In genomic region chr11:82931161-82931560, GRCm38 (mm10) we compare ENCODE assay signal across 10 mouse cellular contexts. TPM values are rescaled to one million over a fixed set of nuclear protein-coding genes. Genes with fewer than 3 reads are reported as not detected.
DNase-seq lines count a peak whose midpoint lies in the region; ATAC-seq and TF ChIP-seq lines count a peak whose summit lies in the region.
"Not testable (repeated sequence)": the region's sequence is repeated elsewhere in the genome, so short reads cannot be mapped to it uniquely, and the experiment has no call there.
"Had no signal": no experiment of that assay in that cellular context is flagged by ENCODE, and none has a peak within 500 bp of the region (broad histone marks: within the 10 kb centered on the region; RNA-seq: fewer than 3 reads in every experiment).

No protein-coding gene starts in this region.

- not testable (repeated sequence) for TF ChIP-seq CTCF in forebrain, postnatal 0 days (IDR thresholded peaks at IDR 0.05; ENCODE audit: low read depth); stomach, postnatal 0 days (IDR thresholded peaks at IDR 0.05; ENCODE audit: low read depth)

- not testable (repeated sequence) for ATAC-seq in embryonic facial prominence, embryonic 11.5 days (replicated peaks; ENCODE audit: insufficient number of reproducible peaks, low FRiP score, low TSS enrichment, low read depth); forebrain, postnatal 0 days; hindbrain, embryonic 11.5 days (ENCODE audit: low FRiP score); kidney, embryonic 14.5 days (ENCODE audit: low FRiP score, low TSS enrichment); limb, embryonic 14.5 days (ENCODE audit: low FRiP score, low read depth); lung, embryonic 15.5 days (ENCODE audit: borderline replicate concordance, extremely low read depth, low FRiP score, low TSS enrichment); neural tube, embryonic 11.5 days (ENCODE audit: insufficient read depth, low FRiP score, low TSS enrichment); stomach, postnatal 0 days (ENCODE audit: low FRiP score, low TSS enrichment)

- not testable (repeated sequence) for H3K36me3 ChIP-seq in embryonic facial prominence, embryonic 11.5 days (replicated peaks; ENCODE audit: control insufficient read depth, insufficient read depth, low read depth, low read length); forebrain, postnatal 0 days (ENCODE audit: insufficient read depth); hindbrain, embryonic 11.5 days (ENCODE audit: control insufficient read depth, insufficient read depth, low read length); kidney, embryonic 14.5 days (ENCODE audit: control insufficient read depth, insufficient read depth, low read length); limb, embryonic 14.5 days (ENCODE audit: control insufficient read depth, insufficient read depth, low read length); lung, embryonic 15.5 days; neural tube, embryonic 11.5 days (ENCODE audit: control insufficient read depth, insufficient read depth, low read length); stomach, postnatal 0 days (ENCODE audit: control insufficient read depth, insufficient read depth, low read length)

- H3K4me3 ChIP-seq in embryonic facial prominence, embryonic 11.5 days (ENCODE audit: low read depth, low read length), result peak overlapping the region; percentile 46
- peak overlapping the region; percentile 46 for H3K4me3 ChIP-seq in forebrain, postnatal 0 days (ENCODE audit: low read depth, low read length)
- peak overlapping the region; percentile 47 for H3K4me3 ChIP-seq in hindbrain, embryonic 11.5 days (ENCODE audit: low read depth, low read length)
- peak overlapping the region; percentile 51 for H3K4me3 ChIP-seq in kidney, embryonic 14.5 days (ENCODE audit: low read length)
- peak overlapping the region; percentile 45 for H3K4me3 ChIP-seq in limb, embryonic 14.5 days (replicated peaks; ENCODE audit: low read length)
- peak overlapping the region; percentile 50 for H3K4me3 ChIP-seq in lung, embryonic 15.5 days
- H3K4me3 ChIP-seq in neural tube, embryonic 11.5 days (ENCODE audit: low read depth, low read length), result peak overlapping the region; percentile 46
- peak overlapping the region; percentile 50 for H3K4me3 ChIP-seq in stomach, postnatal 0 days (ENCODE audit: low read depth, low read length)

- H3K27me3 ChIP-seq in embryonic facial prominence, embryonic 11.5 days (ENCODE audit: control insufficient read depth, insufficient read depth, low read length), result peaks cover 40% of the 10 kb centered on the region
- peaks cover 37% of the 10 kb centered on the region for H3K27me3 ChIP-seq in forebrain, postnatal 0 days (ENCODE audit: insufficient read depth, low read length)
- H3K27me3 ChIP-seq in hindbrain, embryonic 11.5 days (ENCODE audit: control insufficient read depth, insufficient read depth, low read length), result peaks cover 54% of the 10 kb centered on the region
- peaks cover 47% of the 10 kb centered on the region for H3K27me3 ChIP-seq in kidney, embryonic 14.5 days (ENCODE audit: control insufficient read depth, insufficient read depth, low read length)
- peaks cover 69% of the 10 kb centered on the region for H3K27me3 ChIP-seq in limb, embryonic 14.5 days (ENCODE audit: control insufficient read depth, insufficient read depth, low read length)
- H3K27me3 ChIP-seq in lung, embryonic 15.5 days, result peaks cover 63% of the 10 kb centered on the region
- peaks cover 53% of the 10 kb centered on the region for H3K27me3 ChIP-seq in neural tube, embryonic 11.5 days (ENCODE audit: control insufficient read depth, insufficient read depth, low read length)
- not testable (repeated sequence) for H3K27me3 ChIP-seq in stomach, postnatal 0 days (ENCODE audit: control insufficient read depth, insufficient read depth, low read length)

- H3K4me1 ChIP-seq in embryonic facial prominence, embryonic 11.5 days (ENCODE audit: control insufficient read depth, insufficient read depth, low read length); forebrain, postnatal 0 days (ENCODE audit: insufficient read depth); hindbrain, embryonic 11.5 days (replicated peaks; ENCODE audit: control insufficient read depth, insufficient read depth, low read length); kidney, embryonic 14.5 days (ENCODE audit: control insufficient read depth, insufficient read depth, low read length); limb, embryonic 14.5 days (ENCODE audit: control insufficient read depth, insufficient read depth, low read length); lung, embryonic 15.5 days; neural tube, embryonic 11.5 days (ENCODE audit: control insufficient read depth, insufficient read depth, low read length); stomach, postnatal 0 days (replicated peaks; ENCODE audit: control insufficient read depth, insufficient read depth): not testable (repeated sequence)

- H3K27ac ChIP-seq in embryonic facial prominence, embryonic 11.5 days (replicated peaks; ENCODE audit: low read depth, low read length); forebrain, postnatal 0 days (ENCODE audit: low read depth, low read length); hindbrain, embryonic 11.5 days (ENCODE audit: low read depth, low read length); kidney, embryonic 14.5 days (ENCODE audit: low read depth, low read length); limb, embryonic 14.5 days (replicated peaks; ENCODE audit: low read depth, low read length); lung, embryonic 15.5 days; neural tube, embryonic 11.5 days (ENCODE audit: low read depth, low read length); stomach, postnatal 0 days (replicated peaks): not testable (repeated sequence)

- not testable (repeated sequence) for DNase-seq in embryonic facial prominence, embryonic 11.5 days (ENCODE audit: low spot score); limb, embryonic 14.5 days (ENCODE audit: low spot score); neural tube, embryonic 11.5 days (ENCODE audit: low spot score); stomach, postnatal 0 days (ENCODE audit: low spot score)
- DNase-seq in forebrain, postnatal 0 days, result peak; percentile 28
- peak; percentile 36 for DNase-seq in hindbrain, embryonic 11.5 days (ENCODE audit: low spot score)

- peak overlapping the region; percentile 82 for H3K4me2 ChIP-seq in embryonic facial prominence, embryonic 11.5 days (ENCODE audit: low read depth, low read length)
- H3K4me2 ChIP-seq in forebrain, postnatal 0 days (ENCODE audit: low read depth), result peak overlapping the region; percentile 98
- peak overlapping the region; percentile 98 for H3K4me2 ChIP-seq in hindbrain, embryonic 11.5 days (replicated peaks; ENCODE audit: low read depth, low read length)
- peak overlapping the region; percentile 87 for H3K4me2 ChIP-seq in kidney, embryonic 14.5 days (replicated peaks; ENCODE audit: low read depth, low read length)
- H3K4me2 ChIP-seq in limb, embryonic 14.5 days (replicated peaks; ENCODE audit: low read depth, low read length, severe bottlenecking), result peak overlapping the region; percentile 91
- H3K4me2 ChIP-seq in lung, embryonic 15.5 days, result peak overlapping the region; percentile 94
- peak overlapping the region; percentile 94 for H3K4me2 ChIP-seq in neural tube, embryonic 11.5 days (ENCODE audit: low read depth)
- peak overlapping the region; percentile 78 for H3K4me2 ChIP-seq in stomach, postnatal 0 days (replicated peaks; ENCODE audit: low read depth)

- not testable (repeated sequence) for TF ChIP-seq EP300 in stomach, postnatal 0 days (optimal IDR thresholded peaks at IDR 0.05)

- not testable (repeated sequence) for H3K9me3 ChIP-seq in embryonic facial prominence, embryonic 11.5 days (replicated peaks; ENCODE audit: control insufficient read depth, low read length); forebrain, postnatal 0 days (ENCODE audit: low read length); hindbrain, embryonic 11.5 days (ENCODE audit: control insufficient read depth, low read length); kidney, embryonic 14.5 days (ENCODE audit: control insufficient read depth, low read length); limb, embryonic 14.5 days (ENCODE audit: control insufficient read depth, low read length); lung, embryonic 15.5 days; neural tube, embryonic 11.5 days (ENCODE audit: control insufficient read depth, low read length); stomach, postnatal 0 days (ENCODE audit: control insufficient read depth, low read length)

- 1% methylated on average over 56 of the region's 63 CpGs for WGBS in embryonic facial prominence, embryonic 11.5 days
- 3% methylated on average over 53 of the region's 63 CpGs for WGBS in forebrain, postnatal 0 days
- 1% methylated on average over 45 of the region's 63 CpGs for WGBS in hindbrain, embryonic 11.5 days
- under 1% methylated on average over 59 of the region's 63 CpGs for WGBS in kidney, embryonic 14.5 days
- 1% methylated on average over 40 of the region's 63 CpGs for WGBS in limb, embryonic 14.5 days
- under 1% methylated on average over 54 of the region's 63 CpGs for WGBS in lung, embryonic 15.5 days
- WGBS in neural tube, embryonic 11.5 days, result under 1% methylated on average over 33 of the region's 63 CpGs
- 1% methylated on average over 44 of the region's 63 CpGs for WGBS in stomach, postnatal 0 days

- TF ChIP-seq POLR2A in limb, embryonic 14.5 days (IDR thresholded peaks at IDR 0.05; ENCODE audit: borderline replicate concordance, extremely low read depth, insufficient read depth, insufficient read length), result not testable (repeated sequence)

- 0 out of 2 replicates have a peak overlapping the region, but pooled peaks have one; percentile 2 for H3K9ac ChIP-seq in embryonic facial prominence, embryonic 11.5 days (replicated peaks; ENCODE audit: low read length)
- H3K9ac ChIP-seq in forebrain, postnatal 0 days, result peak overlapping the region; percentile 43
- H3K9ac ChIP-seq in hindbrain, embryonic 11.5 days (ENCODE audit: low read depth, low read length), result peak overlapping the region; percentile 45; the same call in 1 of the 2 replicates
- H3K9ac ChIP-seq in kidney, embryonic 14.5 days (ENCODE audit: low read depth, low read length), result peak overlapping the region; percentile 52; the same call in 1 of the 2 replicates
- H3K9ac ChIP-seq in limb, embryonic 14.5 days (ENCODE audit: low read depth, low read length, severe bottlenecking); stomach, postnatal 0 days (ENCODE audit: low read length): not testable (repeated sequence)
- peak overlapping the region; percentile 44 for H3K9ac ChIP-seq in lung, embryonic 15.5 days
- H3K9ac ChIP-seq in neural tube, embryonic 11.5 days (ENCODE audit: low read length), result 0 out of 2 replicates have a peak overlapping the region, but pooled peaks have one; percentile 6

RNA-seq across cellular contexts. Expression of gene Slfn5, which starts 20.0 kb away (rescaled TPM):
- 0.90 and 1.4 TPM in 2 replicates for polyA plus RNA-seq in embryonic facial prominence, embryonic 11.5 days (2014; fragmentation: Nextera tagmentation; extraction: Ambion mirVana)
- total RNA-seq in forebrain, postnatal 0 days (2014; rRNA removed), result 2.6 and 5.4 TPM in 2 replicates
- 1.5 and 2.4 TPM in 2 replicates for polyA plus RNA-seq in forebrain, postnatal 0 days (2015; fragmentation: Nextera tagmentation; extraction: Ambion mirVana)
- 0.85 and 1.3 TPM in 2 replicates for polyA plus RNA-seq in hindbrain, embryonic 11.5 days (2014; fragmentation: Nextera tagmentation; extraction: Ambion mirVana)
- polyA plus RNA-seq in kidney, embryonic 14.5 days (2014; fragmentation: Nextera tagmentation; extraction: Ambion mirVana), result 6.0 and 8.0 TPM in 2 replicates
- 1.0 and 1.3 TPM in 2 replicates for polyA plus RNA-seq in limb, embryonic 14.5 days (2012; rRNA removed)
- 1.6 and 2.1 TPM in 2 replicates for polyA plus RNA-seq in limb, embryonic 14.5 days (2014; fragmentation: Nextera tagmentation; extraction: Ambion mirVana)
- 2.6 and 4.2 TPM in 2 replicates for polyA plus RNA-seq in lung, embryonic 15.5 days (2015; fragmentation: Nextera tagmentation; extraction: Ambion mirVana)
- 0.74 and 0.86 TPM in 2 replicates for polyA plus RNA-seq in neural tube, embryonic 11.5 days (2014; fragmentation: Nextera tagmentation; extraction: Ambion mirVana)
- polyA plus RNA-seq in stomach, postnatal 0 days (2015; fragmentation: Nextera tagmentation; extraction: Ambion mirVana), result 2.6 TPM in 2 replicates

RNA-seq across cellular contexts. Expression of gene Unc45b, which starts 20.8 kb away (rescaled TPM):
- 2.6 and 2.9 TPM in 2 replicates for polyA plus RNA-seq in embryonic facial prominence, embryonic 11.5 days (2014; fragmentation: Nextera tagmentation; extraction: Ambion mirVana)
- 1.4 and 3.0 TPM in 2 replicates for total RNA-seq in forebrain, postnatal 0 days (2014; rRNA removed)
- 2.2 and 2.4 TPM in 2 replicates for polyA plus RNA-seq in forebrain, postnatal 0 days (2015; fragmentation: Nextera tagmentation; extraction: Ambion mirVana)
- polyA plus RNA-seq in hindbrain, embryonic 11.5 days (2014; fragmentation: Nextera tagmentation; extraction: Ambion mirVana), result 0.42 and 0.45 TPM in 2 replicates
- polyA plus RNA-seq in kidney, embryonic 14.5 days (2014; fragmentation: Nextera tagmentation; extraction: Ambion mirVana), result 2.4 and 2.5 TPM in 2 replicates
- polyA plus RNA-seq in limb, embryonic 14.5 days (2012; rRNA removed), result 17.8 and 17.9 TPM in 2 replicates
- polyA plus RNA-seq in limb, embryonic 14.5 days (2014; fragmentation: Nextera tagmentation; extraction: Ambion mirVana), result 16.9 and 24.7 TPM in 2 replicates
- polyA plus RNA-seq in lung, embryonic 15.5 days (2015; fragmentation: Nextera tagmentation; extraction: Ambion mirVana), result 10.7 and 11.2 TPM in 2 replicates
- 7.5 and 8.3 TPM in 2 replicates for polyA plus RNA-seq in neural tube, embryonic 11.5 days (2014; fragmentation: Nextera tagmentation; extraction: Ambion mirVana)
- polyA plus RNA-seq in stomach, postnatal 0 days (2015; fragmentation: Nextera tagmentation; extraction: Ambion mirVana), result 0.99 and 1.2 TPM in 2 replicates

RNA-seq across cellular contexts. Expression of gene Nle1, which starts 22.9 kb away (rescaled TPM):
- 23.2 and 33.7 TPM in 2 replicates for polyA plus RNA-seq in embryonic facial prominence, embryonic 11.5 days (2014; fragmentation: Nextera tagmentation; extraction: Ambion mirVana)
- total RNA-seq in forebrain, postnatal 0 days (2014; rRNA removed), result 31.5 and 34.9 TPM in 2 replicates
- 26.4 and 27.2 TPM in 2 replicates for polyA plus RNA-seq in forebrain, postnatal 0 days (2015; fragmentation: Nextera tagmentation; extraction: Ambion mirVana)
- polyA plus RNA-seq in hindbrain, embryonic 11.5 days (2014; fragmentation: Nextera tagmentation; extraction: Ambion mirVana), result 19.8 and 22.9 TPM in 2 replicates
- polyA plus RNA-seq in kidney, embryonic 14.5 days (2014; fragmentation: Nextera tagmentation; extraction: Ambion mirVana), result 32.2 and 33.7 TPM in 2 replicates
- 81.6 and 98.3 TPM in 2 replicates for polyA plus RNA-seq in limb, embryonic 14.5 days (2012; rRNA removed)
- polyA plus RNA-seq in limb, embryonic 14.5 days (2014; fragmentation: Nextera tagmentation; extraction: Ambion mirVana), result 30.0 and 35.0 TPM in 2 replicates
- 29.4 and 34.1 TPM in 2 replicates for polyA plus RNA-seq in lung, embryonic 15.5 days (2015; fragmentation: Nextera tagmentation; extraction: Ambion mirVana)
- polyA plus RNA-seq in neural tube, embryonic 11.5 days (2014; fragmentation: Nextera tagmentation; extraction: Ambion mirVana), result 28.8 and 29.9 TPM in 2 replicates
- 15.3 and 16.8 TPM in 2 replicates for polyA plus RNA-seq in stomach, postnatal 0 days (2015; fragmentation: Nextera tagmentation; extraction: Ambion mirVana)

RNA-seq across cellular contexts. Expression of gene Fndc8, which starts 39.2 kb away (rescaled TPM):
- 0.18 TPM in 1 of 2 replicates, not detected in the other for polyA plus RNA-seq in embryonic facial prominence, embryonic 11.5 days (2014; fragmentation: Nextera tagmentation; extraction: Ambion mirVana)
- not detected in 2 replicates for total RNA-seq in forebrain, postnatal 0 days (2014; rRNA removed)
- 0.06 and 0.29 TPM in 2 replicates for polyA plus RNA-seq in forebrain, postnatal 0 days (2015; fragmentation: Nextera tagmentation; extraction: Ambion mirVana)
- 0.09 and 0.22 TPM in 2 replicates for polyA plus RNA-seq in hindbrain, embryonic 11.5 days (2014; fragmentation: Nextera tagmentation; extraction: Ambion mirVana)
- 0.19 and 0.23 TPM in 2 replicates for polyA plus RNA-seq in kidney, embryonic 14.5 days (2014; fragmentation: Nextera tagmentation; extraction: Ambion mirVana)
- 0.10 and 0.14 TPM in 2 replicates for polyA plus RNA-seq in limb, embryonic 14.5 days (2012; rRNA removed)
- 0.11 and 0.25 TPM in 2 replicates for polyA plus RNA-seq in limb, embryonic 14.5 days (2014; fragmentation: Nextera tagmentation; extraction: Ambion mirVana)
- polyA plus RNA-seq in lung, embryonic 15.5 days (2015; fragmentation: Nextera tagmentation; extraction: Ambion mirVana), result 0.11 and 0.12 TPM in 2 replicates
- 0.13 and 0.39 TPM in 2 replicates for polyA plus RNA-seq in neural tube, embryonic 11.5 days (2014; fragmentation: Nextera tagmentation; extraction: Ambion mirVana)
- 0.08 TPM in 1 of 2 replicates, not detected in the other for polyA plus RNA-seq in stomach, postnatal 0 days (2015; fragmentation: Nextera tagmentation; extraction: Ambion mirVana)
- total RNA-seq: gastrocnemius, postnatal 36 days; left cerebral cortex, adult 8-10 months had no signal

RNA-seq across cellular contexts. Expression of gene Rad51d, which starts 40.7 kb away (rescaled TPM):
- 13.4 and 13.5 TPM in 2 replicates for polyA plus RNA-seq in embryonic facial prominence, embryonic 11.5 days (2014; fragmentation: Nextera tagmentation; extraction: Ambion mirVana)
- total RNA-seq in forebrain, postnatal 0 days (2014; rRNA removed), result 8.6 and 9.5 TPM in 2 replicates
- 13.4 and 14.0 TPM in 2 replicates for polyA plus RNA-seq in forebrain, postnatal 0 days (2015; fragmentation: Nextera tagmentation; extraction: Ambion mirVana)
- polyA plus RNA-seq in hindbrain, embryonic 11.5 days (2014; fragmentation: Nextera tagmentation; extraction: Ambion mirVana), result 14.6 and 15.7 TPM in 2 replicates
- polyA plus RNA-seq in kidney, embryonic 14.5 days (2014; fragmentation: Nextera tagmentation; extraction: Ambion mirVana), result 8.8 and 11.5 TPM in 2 replicates
- polyA plus RNA-seq in limb, embryonic 14.5 days (2012; rRNA removed), result 10.5 and 11.5 TPM in 2 replicates
- 12.9 and 15.1 TPM in 2 replicates for polyA plus RNA-seq in limb, embryonic 14.5 days (2014; fragmentation: Nextera tagmentation; extraction: Ambion mirVana)
- 12.2 and 13.2 TPM in 2 replicates for polyA plus RNA-seq in lung, embryonic 15.5 days (2015; fragmentation: Nextera tagmentation; extraction: Ambion mirVana)
- 14.8 and 17.9 TPM in 2 replicates for polyA plus RNA-seq in neural tube, embryonic 11.5 days (2014; fragmentation: Nextera tagmentation; extraction: Ambion mirVana)
- polyA plus RNA-seq in stomach, postnatal 0 days (2015; fragmentation: Nextera tagmentation; extraction: Ambion mirVana), result 8.3 and 9.7 TPM in 2 replicates
